11 mouse cellular contexts compared by ENCODE assay signal in the genomic region with DNA sequence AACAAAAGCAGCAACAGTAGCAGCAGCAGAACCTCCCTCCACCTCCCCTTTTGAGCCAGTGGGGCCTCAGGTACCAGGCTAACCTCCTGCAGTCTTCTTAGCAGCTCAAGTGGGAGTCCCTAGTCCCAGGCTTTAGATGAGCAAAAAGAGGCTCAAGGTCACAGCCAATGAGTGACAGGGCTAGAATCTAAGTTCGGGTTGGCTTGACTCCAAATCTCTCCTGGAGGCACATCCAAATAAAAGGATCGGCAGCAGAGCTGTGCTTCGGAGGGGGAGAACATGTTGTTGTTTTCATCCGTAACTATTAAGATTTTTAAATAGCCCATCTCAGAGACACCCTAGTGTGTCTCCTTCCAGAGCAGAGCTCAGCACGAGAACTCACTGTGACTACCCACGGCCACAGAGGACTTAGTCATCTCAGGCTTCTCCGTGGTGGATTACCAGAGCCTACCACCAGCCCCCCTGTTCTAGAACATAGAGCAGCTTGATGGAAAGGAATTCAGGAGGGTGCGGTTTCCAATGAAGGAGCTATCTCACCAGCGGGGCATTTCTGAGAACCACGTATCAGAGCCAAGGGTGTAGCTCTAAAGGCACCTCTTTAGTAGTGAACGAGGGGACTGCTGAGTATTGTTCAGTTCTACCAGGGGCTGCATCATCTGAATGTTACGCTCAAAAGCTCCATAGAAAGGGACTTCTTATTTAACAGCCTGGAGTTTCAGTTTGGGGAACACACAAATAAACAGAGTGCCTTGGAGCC.
A peak's percentile ranks its signal among the peaks of the same experiment; 100 is the strongest.
DNase-seq lines count a peak whose midpoint lies in the region; ATAC-seq and TF ChIP-seq lines count a peak whose summit lies in the region.
"Had no signal": no experiment of that assay in that cellular context is flagged by ENCODE, and none has a peak within 500 bp of the region (broad histone marks: within the 10 kb centered on the region; RNA-seq: fewer than 3 reads in every experiment).

No protein-coding gene starts in this region.

- peak overlapping the region; percentile 14 for H3K4me3 ChIP-seq in liver, embryonic 11.5 days (ENCODE audit: low read depth, low read length)
- no peak overlapping the region for H3K4me3 ChIP-seq in left cerebral cortex, adult 2 months
- H3K4me3 ChIP-seq: intestine, embryonic 15.5 days had no signal

- no peak for TF ChIP-seq CTCF in left cerebral cortex, adult 2 months (IDR thresholded peaks at IDR 0.05)

- peak; percentile 48 for ATAC-seq in frontal cortex, adult (ENCODE audit: low TSS enrichment)
- peak; percentile 89 for ATAC-seq in liver, embryonic 11.5 days (replicated peaks; ENCODE audit: low FRiP score)
- ATAC-seq in cerebellum, adult (ENCODE audit: insufficient number of reproducible peaks, low FRiP score, low TSS enrichment) = no peak

- H3K9me3 ChIP-seq in liver, embryonic 11.5 days (ENCODE audit: control insufficient read depth, low read length) = no peaks in the 10 kb centered on the region
- H3K9me3 ChIP-seq: intestine, embryonic 15.5 days had no signal

- no peaks in the 10 kb centered on the region for H3K27me3 ChIP-seq in liver, embryonic 11.5 days (replicated peaks; ENCODE audit: control insufficient read depth, insufficient read depth, low read length)
- H3K27me3 ChIP-seq: intestine, embryonic 15.5 days had no signal

- H3K36me3 ChIP-seq in liver, embryonic 11.5 days (ENCODE audit: control insufficient read depth, insufficient read depth, low read length) = no peaks in the 10 kb centered on the region
- H3K36me3 ChIP-seq: intestine, embryonic 15.5 days had no signal

- intact Hi-C loops in left cerebral cortex, adult 2 months (cut with DNase I) = no loop called here

- peak overlapping the region; percentile 46 for H3K9ac ChIP-seq in liver, embryonic 11.5 days (ENCODE audit: low read depth, low read length)
- H3K9ac ChIP-seq: intestine, embryonic 15.5 days had no signal

- H3K4me2 ChIP-seq in liver, embryonic 11.5 days = peak overlapping the region; percentile 58
- H3K4me2 ChIP-seq: intestine, embryonic 15.5 days had no signal

- peak overlapping the region; percentile 97 for H3K27ac ChIP-seq in liver, embryonic 11.5 days (ENCODE audit: low read depth, low read length)
- H3K27ac ChIP-seq in left cerebral cortex, adult 2 months = no peak overlapping the region
- H3K27ac ChIP-seq: intestine, embryonic 15.5 days had no signal

- H3K4me1 ChIP-seq in liver, embryonic 11.5 days (replicated peaks; ENCODE audit: control insufficient read depth, insufficient read depth, low read length) = peaks cover 28% of the 10 kb centered on the region
- H3K4me1 ChIP-seq: intestine, embryonic 15.5 days had no signal

- DNase-seq in frontal cortex, postnatal 10 days (ENCODE audit: low spot score in 2 of 2) = no peak
- peak; percentile 12 for DNase-seq in spleen, adult 12 weeks (ENCODE audit: low spot score)
- no peak for DNase-seq in spleen, postnatal 14 days (ENCODE audit: low spot score in 2 of 2)
- DNase-seq in liver, embryonic 11.5 days (ENCODE audit: low spot score) = no peak
- DNase-seq in left cerebral cortex, adult 2 months (ENCODE audit: extremely low spot score in 1 of 2, low spot score in 2 of 2) = no peak
- no peak for DNase-seq in lung, postnatal 10 days
- DNase-seq: lung, adult 18-20 months; thymus, postnatal 36 days had no signal

- 60% methylated on average over 12 of the region's 12 CpGs for whole genome bisulfite sequencing in liver, embryonic 11.5 days
